Mouse (Mus musculus) thymus, postnatal 0 days (tissue): ENCODE data around the gene Mrpl42. TPM values are rescaled to one million over a fixed set of nuclear protein-coding genes. Genes with fewer than 3 reads are reported as not detected.

Experiments
- DNase-seq: peaks from one replicate; pipeline ENCODE4 v3.0.0-alpha.2; 2015; ENCODE audit warnings: low spot score
- polyA plus RNA-seq: library from polyadenylated mRNA; unstranded; fragments of >200 nt; fragmentation: Nextera tagmentation; extraction: Ambion mirVana; gene quantifications from 2 replicates; pipeline ENCODE4 v1.2.1, GENCODE M21; 2015

Gene Mrpl42
- polyA plus RNA-seq, 1 experiment from 2014 or later, result 291 TPM

GRCm38 (mm10) chr10:95458050-95458806, 43.5 kb downstream of the Mrpl42 start:
- DNase-seq, result no peak

- no peak for DNase-seq
These were observed 44.2 kb downstream of the Mrpl42 start for GRCm38 (mm10) chr10:95457367-95458049.

GRCm38 (mm10) chr10:95456103-95456502, 45.6 kb downstream of the Mrpl42 start:
- no peak for DNase-seq

- DNase-seq, result no peak
These were observed 48.5 kb downstream of the Mrpl42 start for GRCm38 (mm10) chr10:95453282-95453681.

- DNase-seq, result no peak
These were observed 52.7 kb downstream of the Mrpl42 start for GRCm38 (mm10) chr10:95449033-95449432.

- DNase-seq, result no peak
These were observed 53.8 kb downstream of the Mrpl42 start for GRCm38 (mm10) chr10:95447954-95448353.

- DNase-seq, result no peak
These were observed 56.4 kb downstream of the Mrpl42 start for GRCm38 (mm10) chr10:95445104-95446056.

GRCm38 (mm10) chr10:95442334-95442733, 59.4 kb downstream of the Mrpl42 start:
- DNase-seq, result no peak

GRCm38 (mm10) chr10:95440566-95440965, 61.2 kb downstream of the Mrpl42 start:
- DNase-seq, result no peak

GRCm38 (mm10) chr10:95439718-95440339, 61.9 kb downstream of the Mrpl42 start:
- no peak for DNase-seq

- DNase-seq, result no peak
These were observed 62.8 kb downstream of the Mrpl42 start for GRCm38 (mm10) chr10:95438941-95439340.

Other genes starting within 250 kb of the Mrpl42 start
- gene Cradd, start 177.8 kb downstream of the Mrpl42 start, polyA plus RNA-seq, result 7.6 and 10.2 TPM in 2 replicates
- 14.7 and 17.3 TPM in 2 replicates for gene Socs2, start 84.8 kb downstream of the Mrpl42 start, polyA plus RNA-seq
- 274 and 290 TPM in 2 replicates for gene Ube2n, start 13.2 kb upstream of the Mrpl42 start, polyA plus RNA-seq
- 39.3 and 40.7 TPM in 2 replicates for gene Nudt4, start 62.2 kb upstream of the Mrpl42 start, polyA plus RNA-seq
- not detected in 2 replicates for gene Anapc15-ps, start 171.5 kb upstream of the Mrpl42 start, polyA plus RNA-seq